Mouse (Mus musculus): ENCODE measurements at regions not wholly inside any gene's neighbourhood (a gene's known extent, or its start where the extent isn't known, plus 50 kb on each side); places are given as distances from the start of the nearest gene placed in this dataset.

- no peak for DNase-seq (ENCODE audit: low read depth, low spot score)
- Histone ChIP-seq H3K4me1 (ENCODE audit: control insufficient read depth in 1 of 2, insufficient read depth in 2 of 2, low read length in 2 of 2) (no peaks in the 10 kb centered on the region), H3K36me3 (ENCODE audit: control insufficient read depth in 1 of 2, insufficient read depth in 2 of 2, low read length in 2 of 2) (no peaks in the 10 kb centered on the region), H3K27me3 (ENCODE audit: control insufficient read depth in 1 of 2, insufficient read depth in 2 of 2, low read length in 2 of 2) (peaks cover 0 to 1% of the 10 kb centered on the region in 2 experiments; a peak in 1 of 4 replicates), H3K4me3 (ENCODE audit: control insufficient read depth in 1 of 2, insufficient read depth in 1 of 2, low read depth in 2 of 2, low read length in 2 of 2) (no peak overlapping the region), H3K27ac (ENCODE audit: control insufficient read depth, low read depth, low read length) (no peak overlapping the region), H3K9me3 (replicated peaks; ENCODE audit: insufficient read depth, low read length) (no peaks in the 10 kb centered on the region), H3K9ac (ENCODE audit: control insufficient read depth, low read depth, low read length, poor library complexity, severe bottlenecking) (no peak overlapping the region), H3K79me2 (ENCODE audit: control insufficient read depth, insufficient read depth, low read length, poor library complexity) (no peaks in the 10 kb centered on the region)
- TF ChIP-seq HCFC1 (IDR thresholded peaks at IDR 0.05; ENCODE audit: low read depth, low read length), result no peak
- TF ChIP-seq ETS1 (IDR thresholded peaks at IDR 0.05; ENCODE audit: low read depth, low read length), result no peak
- TF ChIP-seq RAD21 (IDR thresholded peaks at IDR 0.05; ENCODE audit: low read depth, low read length), result no peak
- TF ChIP-seq BHLHE40 (IDR thresholded peaks at IDR 0.05; ENCODE audit: borderline replicate concordance, low read depth, low read length), result no peak
- no peak for TF ChIP-seq UBTF (IDR thresholded peaks at IDR 0.05; ENCODE audit: borderline replicate concordance, insufficient read depth, low read depth, low read length)
- TF ChIP-seq RCOR1 (IDR thresholded peaks at IDR 0.05; ENCODE audit: low read depth, low read length), result no peak
- TF ChIP-seq POLR2AphosphoS5 (IDR thresholded peaks at IDR 0.05; ENCODE audit: borderline replicate concordance, low read depth, low read length), result no peak
- no peak for TF ChIP-seq MEF2A (IDR thresholded peaks at IDR 0.05; ENCODE audit: extremely low read depth, insufficient replicate concordance, low read depth, low read length, poor library complexity, severe bottlenecking)
- TF ChIP-seq ELF1 (IDR thresholded peaks at IDR 0.05; ENCODE audit: low read depth, low read length), result no peak
- TF ChIP-seq MXI1 (IDR thresholded peaks at IDR 0.05; ENCODE audit: low read depth, low read length), result no peak
- no peak for TF ChIP-seq ZNF384 (IDR thresholded peaks at IDR 0.05; ENCODE audit: low read depth, low read length)
- no peak for TF ChIP-seq GATA1 (IDR thresholded peaks at IDR 0.05; ENCODE audit: low read depth, low read length)
- no peak for TF ChIP-seq SIN3A (IDR thresholded peaks at IDR 0.05; ENCODE audit: low read length)
Observed at GRCm38 (mm10) chr17:15997289-15997688, 166.4 kb upstream of the Rgmb start.

GRCm38 (mm10) chr17:15995493-15995892 is 164.7 kb upstream of the Rgmb start:
- DNase-seq (ENCODE audit: low read depth, low spot score), result no peak
- H3K4me1 ChIP-seq (ENCODE audit: control insufficient read depth in 1 of 2, insufficient read depth in 2 of 2, low read length in 2 of 2), result no peaks in the 10 kb centered on the region
- H3K9ac ChIP-seq (ENCODE audit: control insufficient read depth, low read depth, low read length, poor library complexity, severe bottlenecking), result no peak overlapping the region
- no peak overlapping the region for H3K27ac ChIP-seq (ENCODE audit: control insufficient read depth, low read depth, low read length)
- no peaks in the 10 kb centered on the region for H3K36me3 ChIP-seq (ENCODE audit: control insufficient read depth in 1 of 2, insufficient read depth in 2 of 2, low read length in 2 of 2)
- no peaks in the 10 kb centered on the region for H3K79me2 ChIP-seq (ENCODE audit: control insufficient read depth, insufficient read depth, low read length, poor library complexity)
- TF ChIP-seq ZC3H11A (IDR thresholded peaks at IDR 0.05; ENCODE audit: low read depth, low read length) (no peak), MAFK (IDR thresholded peaks at IDR 0.05; ENCODE audit: borderline replicate concordance, low read depth, low read length) (peak; percentile 94)
- H3K9me3 ChIP-seq (replicated peaks; ENCODE audit: insufficient read depth, low read length), result no peaks in the 10 kb centered on the region
- H3K4me3 ChIP-seq (ENCODE audit: control insufficient read depth in 1 of 2, insufficient read depth in 1 of 2, low read depth in 2 of 2, low read length in 2 of 2), result no peak overlapping the region
- H3K27me3 ChIP-seq (ENCODE audit: control insufficient read depth in 1 of 2, insufficient read depth in 2 of 2, low read length in 2 of 2), result peaks cover 0 to 1% of the 10 kb centered on the region in 2 experiments; a peak in 1 of 4 replicates
